Mouse (Mus musculus): ENCODE data around the gene Tnni3. TPM values are rescaled to one million over a fixed set of nuclear protein-coding genes. Genes with fewer than 3 reads are reported as not detected.
"Not testable (repeated sequence)": the region's sequence is repeated elsewhere in the genome, so short reads cannot be mapped to it uniquely, and the experiment has no call there.

The Tnni3 gene
- 281 and 353 TPM in 2 replicates for total RNA-seq (2012; rRNA removed)
- 100 to 1,000 TPM in 1 of 2 experiments, not detected in 1; 328 TPM for polyA plus RNA-seq (2012; ENCODE audit: insufficient read depth in 1 of 2, insufficient read length in 2 of 2, low read depth in 1 of 2, low replicate concordance in 2 of 2, missing spikeins in 1 of 2)

DNA sequence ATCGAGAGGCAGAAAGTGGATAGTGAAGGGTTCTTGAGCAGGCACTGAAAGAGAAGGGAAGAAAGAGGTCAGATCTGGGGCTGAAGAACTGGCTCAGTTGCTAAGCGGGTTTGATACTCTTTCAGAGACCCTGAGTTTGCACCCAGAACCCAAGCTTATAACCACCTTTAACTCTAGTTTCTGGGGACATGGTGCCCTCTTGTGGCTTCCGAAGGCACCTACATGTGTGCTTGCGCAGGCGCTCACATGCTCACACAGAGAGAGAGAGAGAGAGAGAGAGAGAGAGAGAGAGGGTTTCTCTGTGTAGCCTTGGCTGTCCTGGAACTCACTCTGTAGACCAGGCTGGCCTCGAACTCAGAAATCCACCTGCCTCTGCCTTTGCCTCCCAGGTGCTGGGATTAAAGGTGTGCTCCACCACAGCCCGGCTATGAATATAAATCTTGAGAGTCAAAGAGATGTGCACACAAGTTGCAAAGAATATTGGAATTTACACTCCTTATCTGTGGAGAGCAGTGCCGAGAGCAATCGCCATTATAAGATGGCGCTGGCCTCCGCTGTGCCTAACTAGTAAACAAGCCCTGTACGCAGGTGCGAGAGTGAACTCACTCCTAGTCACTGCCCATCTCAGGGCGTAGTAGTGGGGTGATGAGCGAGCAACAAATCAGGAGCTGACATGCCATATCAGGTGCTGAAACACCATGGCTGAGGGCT is at the start of gene Tnni3:
TSS of gene Tnni3 (minus strand) at position 18 of the 711 bp plus-strand sequence.
- peaks cover 2 to 21% of the 10 kb centered on the region in 2 experiments; a peak in 3 of 4 replicates for H3K4me1 ChIP-seq (ENCODE audit: control insufficient read depth in 1 of 2, insufficient read depth in 2 of 2, low read length in 2 of 2)
- not testable (repeated sequence) for H3K27me3 ChIP-seq (ENCODE audit: control insufficient read depth in 1 of 2, insufficient read depth in 2 of 2, low read length in 2 of 2); H3K9me3 ChIP-seq (replicated peaks; ENCODE audit: insufficient read depth, low read length)
- peaks cover 0 to 11% of the 10 kb centered on the region in 2 experiments; a peak in 2 of 4 replicates for H3K36me3 ChIP-seq (ENCODE audit: control insufficient read depth in 1 of 2, insufficient read depth in 2 of 2, low read length in 2 of 2)
- peak within 1 kb of the TSS; percentile 88 for H3K27ac ChIP-seq (ENCODE audit: control insufficient read depth, low read depth, low read length)
- peak within 1 kb of the TSS; percentile 72 to 76 for H3K4me3 ChIP-seq (ENCODE audit: control insufficient read depth in 1 of 2, insufficient read depth in 1 of 2, low read depth in 2 of 2, low read length in 2 of 2)
- DNase-seq (ENCODE audit: low read depth, low spot score) = peak; percentile 90
- peak within 1 kb of the TSS; percentile 73 for H3K9ac ChIP-seq (ENCODE audit: control insufficient read depth, low read depth, low read length, poor library complexity, severe bottlenecking)
- peaks cover 12% of the 10 kb centered on the region for H3K79me2 ChIP-seq (ENCODE audit: control insufficient read depth, insufficient read depth, low read length, poor library complexity)
- TF ChIP-seq MXI1 (IDR thresholded peaks at IDR 0.05; ENCODE audit: low read depth, low read length) (peak; percentile 55), JUND (IDR thresholded peaks at IDR 0.05; ENCODE audit: low read depth, low read length) (peak; percentile 99), ETS1 (IDR thresholded peaks at IDR 0.05; ENCODE audit: low read depth, low read length) (peak; percentile 25; the same call in 1 of the 2 replicates), ZC3H11A (IDR thresholded peaks at IDR 0.05; ENCODE audit: low read depth, low read length) (peak; percentile 79), RAD21 (IDR thresholded peaks at IDR 0.05; ENCODE audit: low read depth, low read length) (peak; percentile 91), CTCF (IDR thresholded peaks at IDR 0.05 in 2 of 3, conservative IDR thresholded peaks at IDR 0.05 in 1 of 3; ENCODE audit: control insufficient read depth in 1 of 3, insufficient read depth in 1 of 3, low read depth in 2 of 3, low read length in 3 of 3, poor library complexity in 1 of 3, severe bottlenecking in 1 of 3) (peak; percentile 75 to 84 (median 83)), NRF1 (IDR thresholded peaks at IDR 0.05; ENCODE audit: insufficient read depth, low read depth, low read length, poor library complexity, severe bottlenecking) (peak; percentile 74), SIN3A (IDR thresholded peaks at IDR 0.05; ENCODE audit: low read length) (peak; percentile 64; the same call in 1 of the 2 replicates), MAX (IDR thresholded peaks at IDR 0.05; ENCODE audit: low read length) (peak; percentile 44; the same call in 1 of the 2 replicates), BHLHE40 (IDR thresholded peaks at IDR 0.05; ENCODE audit: borderline replicate concordance, low read depth, low read length) (peak; percentile 28; the same call in 1 of the 2 replicates), MYC (IDR thresholded peaks at IDR 0.05; ENCODE audit: low read depth, low read length) (peak; percentile 78), SMC3 (IDR thresholded peaks at IDR 0.05; ENCODE audit: low read depth, low read length) (peak; percentile 84), TBP (IDR thresholded peaks at IDR 0.05; ENCODE audit: low read depth, low read length) (peak; percentile 43; the same call in 1 of the 2 replicates)

DNA sequence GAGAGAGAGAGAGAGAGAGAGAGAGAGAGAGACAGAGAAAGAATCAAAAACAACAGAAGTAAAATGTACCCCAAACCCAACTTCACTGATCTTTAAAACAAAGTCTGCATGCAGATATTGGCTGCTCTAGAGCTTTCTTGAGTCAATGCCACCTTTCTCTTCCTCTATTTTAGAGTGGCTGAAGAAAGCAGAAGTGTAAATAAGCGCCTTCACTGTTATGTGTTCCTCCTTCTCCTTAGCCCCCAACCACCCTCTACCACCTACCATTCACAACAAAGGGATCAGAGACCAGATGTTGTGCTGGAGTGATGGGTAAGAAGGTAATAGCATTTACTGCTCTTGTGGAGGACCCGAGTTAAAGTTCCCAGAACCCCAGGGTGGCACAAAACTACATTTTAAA is 48.3 kb upstream of the Tnni3 start:
- H3K79me2 ChIP-seq (ENCODE audit: control insufficient read depth, insufficient read depth, low read length, poor library complexity); H3K27me3 ChIP-seq (ENCODE audit: control insufficient read depth in 1 of 2, insufficient read depth in 2 of 2, low read length in 2 of 2); H3K9me3 ChIP-seq (replicated peaks; ENCODE audit: insufficient read depth, low read length); H3K4me3 ChIP-seq (ENCODE audit: control insufficient read depth in 1 of 2, insufficient read depth in 1 of 2, low read depth in 2 of 2, low read length in 2 of 2); H3K4me1 ChIP-seq (ENCODE audit: control insufficient read depth in 1 of 2, insufficient read depth in 2 of 2, low read length in 2 of 2); H3K36me3 ChIP-seq (ENCODE audit: control insufficient read depth in 1 of 2, insufficient read depth in 2 of 2, low read length in 2 of 2); H3K27ac ChIP-seq (ENCODE audit: control insufficient read depth, low read depth, low read length); DNase-seq (ENCODE audit: low read depth, low spot score); H3K9ac ChIP-seq (ENCODE audit: control insufficient read depth, low read depth, low read length, poor library complexity, severe bottlenecking): not testable (repeated sequence)

All from MEL (cell line).